ENCODE assay signal across 7 mouse cellular contexts in genomic region chr5:150196881-150197311, GRCm38 (mm10).
DNase-seq lines count a peak whose midpoint lies in the region; ATAC-seq lines count a peak whose summit lies in the region.

No protein-coding gene starts in this region.

- no peaks in the 10 kb centered on the region for H3K36me3 ChIP-seq in kidney, embryonic 16.5 days (ENCODE audit: insufficient read depth, low read length)
- H3K36me3 ChIP-seq in midbrain, embryonic 13.5 days, result no peaks in the 10 kb centered on the region

- H3K9ac ChIP-seq in kidney, embryonic 16.5 days (replicated peaks; ENCODE audit: low read length), result no peak overlapping the region
- no peak overlapping the region for H3K9ac ChIP-seq in midbrain, embryonic 13.5 days (replicated peaks)

- 17% methylated on average over 6 of the region's 6 CpGs for WGBS in kidney, embryonic 16.5 days
- WGBS in midbrain, embryonic 13.5 days, result 48% methylated on average over 6 of the region's 6 CpGs

- ATAC-seq in kidney, embryonic 16.5 days (ENCODE audit: low FRiP score, low TSS enrichment), result peak; percentile 34; the same call in 1 of the 2 replicates
- ATAC-seq in midbrain, embryonic 13.5 days, result no peak
- no peak for ATAC-seq in monocyte, adult 5-6 weeks (replicated peaks; ENCODE audit: insufficient number of reproducible peaks, low FRiP score, low TSS enrichment, poor library complexity, severe bottlenecking)

- no peaks in the 10 kb centered on the region for H3K9me3 ChIP-seq in kidney, embryonic 16.5 days (ENCODE audit: low read length)
- no peaks in the 10 kb centered on the region for H3K9me3 ChIP-seq in midbrain, embryonic 13.5 days

- peak overlapping the region; percentile 80 for H3K4me2 ChIP-seq in kidney, embryonic 16.5 days (replicated peaks; ENCODE audit: low read depth, low read length)
- peak overlapping the region; percentile 68 for H3K4me2 ChIP-seq in midbrain, embryonic 13.5 days (replicated peaks)

- H3K27ac ChIP-seq in kidney, embryonic 16.5 days (ENCODE audit: low read length), result peak overlapping the region; percentile 76
- no peak overlapping the region for H3K27ac ChIP-seq in midbrain, embryonic 13.5 days

- DNase-seq in embryo, embryonic 10 days (ENCODE audit: low spot score), result peak; percentile 32
- peak; percentile 14 for DNase-seq in forelimb bud, embryonic 11.5 days (ENCODE audit: low read depth, low spot score)
- DNase-seq in layer of hippocampus, adult 8-10 months (ENCODE audit: low spot score in 2 of 2), result no peak
- no peak for DNase-seq in urinary bladder, postnatal 4 days (ENCODE audit: low spot score in 2 of 2)

- peak overlapping the region; percentile 59 for H3K4me3 ChIP-seq in kidney, embryonic 16.5 days (ENCODE audit: low read length)
- H3K4me3 ChIP-seq in midbrain, embryonic 13.5 days (replicated peaks), result no peak overlapping the region; the same call in 1 of the 2 replicates

- H3K4me1 ChIP-seq in kidney, embryonic 16.5 days (ENCODE audit: insufficient read depth, low read length), result peaks cover 19% of the 10 kb centered on the region
- peaks cover 9% of the 10 kb centered on the region for H3K4me1 ChIP-seq in midbrain, embryonic 13.5 days (replicated peaks)

- H3K27me3 ChIP-seq in kidney, embryonic 16.5 days (ENCODE audit: insufficient read depth, low read length), result no peaks in the 10 kb centered on the region
- H3K27me3 ChIP-seq in midbrain, embryonic 13.5 days, result 0 out of 2 replicates have a peak, but pooled peaks cover 6% of the 10 kb centered on the region

Comparison
In these comparisons a context has a peak if more than half of its experiments do, and no peak if none do; other contexts are left out.
1. DNase-seq: peak in embryo, embryonic 10 days (single experiment) and forelimb bud, embryonic 11.5 days (single experiment); none in layer of hippocampus, adult 8-10 months (0 of 2) and urinary bladder, postnatal 4 days (0 of 2).